Mouse (Mus musculus) ES-Bruce4 (cell line): ENCODE results near the gene Gm13276.
"Not testable (repeated sequence)": the region's sequence is repeated elsewhere in the genome, so short reads cannot be mapped to it uniquely, and the experiment has no call there.

ENCODE experiments used
- CTCF ChIP-seq: IDR thresholded peaks from one replicate; pipeline ENCODE4 v1.8.1; 2011; ENCODE audit warnings: low read depth, low read length
- POLR2A ChIP-seq: IDR thresholded peaks from one replicate; pipeline ENCODE4 v1.8.1; 2011; ENCODE audit warnings: low read length; ENCODE audit not compliant: insufficient read depth

DNA sequence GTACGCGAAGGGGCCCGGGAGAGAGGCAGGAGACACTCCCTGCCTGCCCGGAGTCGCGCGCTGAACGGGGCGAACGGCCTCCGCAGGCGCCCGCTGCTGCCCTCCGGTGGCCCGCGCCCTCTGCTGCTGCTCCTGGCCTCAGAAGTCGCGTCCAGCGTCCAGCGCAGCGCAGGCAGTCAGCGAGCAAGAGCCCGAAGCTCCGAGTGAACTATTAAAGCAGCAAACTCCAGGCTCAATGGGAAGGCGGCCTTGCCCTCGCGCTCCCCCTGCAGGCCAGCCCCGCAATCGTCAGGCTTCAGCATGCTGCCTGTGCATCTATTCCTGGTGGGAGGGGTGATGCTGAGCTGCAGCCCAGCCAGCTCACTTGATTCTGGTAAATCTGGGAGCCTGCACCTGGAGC, 8.9 kb upstream of the Gm13276 start, which contains the start of gene Gm13289:
- TF ChIP-seq POLR2A, CTCF: not testable (repeated sequence)
